Mouse (Mus musculus): ENCODE data around the gene Map2.

DNA sequence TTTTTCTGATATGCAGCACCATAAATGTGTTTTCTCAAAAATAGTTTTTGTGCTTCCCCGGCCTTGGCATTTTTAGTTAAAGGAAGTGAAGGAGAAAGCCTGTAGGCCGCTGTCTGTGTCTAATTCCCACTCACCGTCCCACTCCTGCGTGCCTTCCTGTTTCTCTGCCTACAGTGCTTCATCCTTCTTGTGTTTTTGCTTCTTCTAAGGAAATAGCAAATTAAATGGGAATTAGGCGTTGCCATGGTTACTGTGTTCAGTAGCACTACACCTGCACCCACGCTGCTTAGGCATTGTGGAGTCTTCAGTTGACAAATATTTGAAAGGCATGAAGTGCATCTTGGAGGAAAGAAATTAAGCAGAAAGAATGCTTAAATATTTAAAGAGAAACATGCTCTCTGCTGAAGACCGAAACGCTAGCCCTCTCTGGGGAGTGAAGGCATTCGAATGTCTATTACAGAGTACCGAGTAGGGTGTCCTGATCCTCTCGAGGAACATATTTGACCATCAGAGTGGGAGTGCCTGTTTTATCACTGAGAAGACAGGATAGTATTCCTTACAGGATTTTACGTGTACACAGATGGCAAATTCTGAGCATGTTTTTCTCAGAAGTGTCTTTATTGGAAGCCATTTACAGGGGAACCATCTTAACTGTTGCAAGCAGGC lies 12.1 kb downstream of the Map2 start:
- no peak for TF ChIP-seq CTCF (conservative IDR thresholded peaks at IDR 0.05; ENCODE audit: insufficient read depth, insufficient read length, low read depth, low read length)
- TF ChIP-seq POLR2A (IDR thresholded peaks at IDR 0.05; ENCODE audit: low read depth, low read length) = no peak

Data from kidney, adult 2 months (tissue).